Mouse (Mus musculus): ENCODE measurements around the gene Lyrm4.

GRCm38 (mm10) chr13:36105591-36105990 lies 11.7 kb downstream of the Lyrm4 start:
- TF ChIP-seq POLR2A (IDR thresholded peaks at IDR 0.05; ENCODE audit: insufficient read depth, low read depth, low read length) (no peak), CTCF (IDR thresholded peaks at IDR 0.05; ENCODE audit: insufficient read depth, low read depth, low read length) (no peak)
